Mouse (Mus musculus) neural tube, embryonic 10.5 days (tissue): ENCODE data around the gene Inhbe.

Source experiments
- DNase-seq: peaks from one replicate; pipeline ENCODE4 v3.0.0-alpha.2; 2017; ENCODE audit warnings: low spot score; ENCODE audit errors: extremely low spot score

Gene Inhbe

GRCm38 (mm10) chr10:127353909-127354895 lies at the start of gene Inhbe:
Inhbe (minus strand) TSS chr10:127354411.
- no peak for DNase-seq

GRCm38 (mm10) chr10:127391774-127392173 lies 37.6 kb upstream of the Inhbe start:
- no peak for DNase-seq

- no peak for DNase-seq
Observed at GRCm38 (mm10) chr10:127381743-127382134, 27.5 kb upstream of the Inhbe start.

- DNase-seq, result peak; percentile 81
Observed at GRCm38 (mm10) chr10:127380767-127381742, 26.8 kb upstream of the Inhbe start.

GRCm38 (mm10) chr10:127380251-127380691 lies 26.1 kb upstream of the Inhbe start, which contains the start of gene R3hdm2:
R3hdm2 (plus strand) TSS chr10:127380327.
- peak; percentile 97 for DNase-seq

- DNase-seq, result no peak
Observed at GRCm38 (mm10) chr10:127379654-127380053, 25.4 kb upstream of the Inhbe start.

GRCm38 (mm10) chr10:127377700-127378099 lies 23.5 kb upstream of the Inhbe start:
- no peak for DNase-seq

- no peak for DNase-seq
Observed at GRCm38 (mm10) chr10:127371023-127371422, 16.8 kb upstream of the Inhbe start.

GRCm38 (mm10) chr10:127369834-127370820 lies 15.9 kb upstream of the Inhbe start, which contains the start of gene Inhbc:
Inhbc (minus strand) TSS chr10:127370431.
- no peak for DNase-seq

GRCm38 (mm10) chr10:127368273-127368672 lies 14.1 kb upstream of the Inhbe start:
- DNase-seq, result no peak

GRCm38 (mm10) chr10:127367116-127367515 lies 12.9 kb upstream of the Inhbe start:
- no peak for DNase-seq

GRCm38 (mm10) chr10:127360714-127361113 lies 6.5 kb upstream of the Inhbe start:
- DNase-seq, result no peak

- DNase-seq, result no peak
Observed at GRCm38 (mm10) chr10:127355336-127355735, 1.1 kb upstream of the Inhbe start.

GRCm38 (mm10) chr10:127352766-127353165 lies 1.4 kb downstream of the Inhbe start:
- no peak for DNase-seq

- no peak for DNase-seq
Observed at GRCm38 (mm10) chr10:127352187-127352586, 2.0 kb downstream of the Inhbe start.

GRCm38 (mm10) chr10:127351719-127352118 lies 2.5 kb downstream of the Inhbe start:
- DNase-seq, result no peak

GRCm38 (mm10) chr10:127351285-127351595 lies 3.0 kb downstream of the Inhbe start:
- DNase-seq, result no peak

GRCm38 (mm10) chr10:127350594-127351284 lies 3.5 kb downstream of the Inhbe start:
- DNase-seq, result peak; percentile 72

- no peak for DNase-seq
Observed at GRCm38 (mm10) chr10:127349810-127350209, 4.4 kb downstream of the Inhbe start.

- peak; percentile 13 for DNase-seq
Observed at GRCm38 (mm10) chr10:127348957-127349356, 5.3 kb downstream of the Inhbe start.
